Mouse (Mus musculus): ENCODE results near the gene Selenoh.
A peak's percentile ranks its signal among the peaks of the same experiment; 100 is the strongest.

The Selenoh gene

GRCm38 (mm10) chr2:84669828-84670568 lies 572 bp downstream of the Selenoh start:
- DNase-seq = no peak

GRCm38 (mm10) chr2:84666081-84666480 lies 4.5 kb downstream of the Selenoh start:
- peak; percentile 20 to 31 for DNase-seq

GRCm38 (mm10) chr2:84662866-84663265 lies 7.7 kb downstream of the Selenoh start:
- peak in 1 of 2 experiments; percentile 54 for DNase-seq

DNA sequence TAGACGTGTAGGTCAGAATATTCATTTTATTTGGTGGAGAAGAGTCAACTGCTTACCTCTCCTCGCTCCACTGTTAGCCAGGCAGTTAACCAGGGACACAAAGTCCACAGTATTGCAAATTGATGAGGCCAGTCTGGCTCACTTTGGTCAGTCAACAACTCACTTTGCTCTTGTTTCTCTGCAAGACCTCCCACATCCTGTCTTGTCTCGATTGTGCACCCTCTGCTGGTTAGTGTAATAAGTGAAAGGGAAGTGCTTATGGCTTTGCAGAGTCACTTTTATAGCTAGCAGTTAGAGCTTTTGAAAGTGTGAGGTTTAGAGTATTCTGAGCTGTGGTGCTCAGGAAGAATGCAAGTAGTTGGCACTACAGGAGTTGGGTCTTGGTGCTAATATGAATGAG lies 10.3 kb downstream of the Selenoh start:
- DNase-seq = peak; percentile 65 to 78

- no peak for DNase-seq
Measured at GRCm38 (mm10) chr2:84658806-84659205, 11.8 kb downstream of the Selenoh start, which contains the start of gene Btbd18. Btbd18 (plus strand) TSS chr2:84659079.

DNA sequence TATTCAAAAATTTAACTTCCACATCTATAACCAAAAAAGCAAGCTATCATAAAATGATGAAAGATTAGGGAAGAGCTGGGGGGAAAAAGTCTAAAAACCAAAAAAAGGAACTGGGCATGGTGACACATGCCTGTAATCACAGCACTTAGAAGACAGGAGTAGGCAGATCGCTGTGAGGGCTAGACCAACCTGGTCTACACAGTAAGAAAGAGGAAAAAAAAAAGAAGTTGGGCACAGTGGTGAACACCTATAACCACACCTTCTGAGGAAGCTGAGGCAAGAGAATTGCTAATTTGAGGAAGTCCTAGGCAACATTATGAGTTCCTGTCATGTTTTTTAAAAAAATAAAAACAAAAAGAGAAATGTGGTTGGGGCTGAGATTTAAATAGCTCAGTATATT lies 14.7 kb downstream of the Selenoh start:
- no peak for DNase-seq

DNA sequence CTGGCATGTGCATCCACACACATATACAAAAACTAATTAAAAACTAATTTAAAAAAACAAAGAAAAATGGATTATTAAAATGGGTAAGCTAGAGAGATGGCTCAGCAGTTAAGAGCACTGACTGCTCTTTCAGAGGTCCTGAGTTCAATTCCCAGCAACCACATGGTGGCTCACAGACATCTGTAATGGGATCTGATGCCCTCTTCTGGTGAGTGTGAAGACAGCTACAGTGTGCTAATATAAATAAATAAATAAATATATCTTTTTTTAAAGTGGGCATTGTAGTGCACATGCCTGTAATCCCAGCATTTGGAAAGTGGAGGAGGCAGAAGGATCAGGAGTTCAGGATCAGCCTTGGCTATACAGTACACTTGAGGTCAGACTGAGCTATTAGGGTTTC lies 17.2 kb downstream of the Selenoh start:
- no peak for DNase-seq

DNA sequence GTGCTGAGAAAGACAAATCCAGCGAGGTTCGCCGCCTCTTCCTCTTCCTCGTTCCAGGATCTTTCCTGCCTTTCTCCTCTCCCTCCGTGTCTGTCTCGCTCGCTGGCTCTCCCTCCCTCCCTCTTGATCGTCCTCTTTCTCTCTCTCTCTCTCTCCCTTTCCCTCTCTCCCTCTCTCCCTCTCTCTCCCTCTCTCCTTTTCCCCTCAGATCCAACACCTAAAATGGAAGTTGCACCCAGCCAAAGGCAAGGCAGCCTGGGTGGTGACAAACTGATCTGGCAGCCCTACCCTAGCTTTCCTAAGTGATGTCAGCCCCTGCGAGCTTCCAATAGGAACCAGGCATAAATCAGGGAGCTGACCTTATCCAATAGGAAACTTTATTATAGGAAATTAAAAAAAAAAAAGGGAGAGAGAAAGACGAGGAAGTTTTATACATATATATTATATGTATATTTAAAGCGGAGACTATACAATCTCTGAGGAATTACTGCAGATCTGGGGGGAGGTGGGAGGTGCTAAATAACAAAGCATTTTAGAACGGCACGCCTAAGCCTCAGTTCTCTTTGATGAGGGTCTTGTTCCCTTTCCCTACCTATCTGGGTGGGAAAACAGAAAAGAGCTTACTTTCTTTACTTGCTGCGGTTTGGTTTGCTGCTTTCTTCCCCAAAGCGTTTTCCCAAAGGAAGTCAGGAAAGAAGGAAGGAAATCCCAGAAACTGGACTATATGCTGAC lies 19.9 kb downstream of the Selenoh start, which contains the start of gene Ctnnd1:
Gene Ctnnd1 (minus strand): TSS at position 302 of the 732 bp plus-strand sequence.
- peak; percentile 89 to 93 for DNase-seq

DNA sequence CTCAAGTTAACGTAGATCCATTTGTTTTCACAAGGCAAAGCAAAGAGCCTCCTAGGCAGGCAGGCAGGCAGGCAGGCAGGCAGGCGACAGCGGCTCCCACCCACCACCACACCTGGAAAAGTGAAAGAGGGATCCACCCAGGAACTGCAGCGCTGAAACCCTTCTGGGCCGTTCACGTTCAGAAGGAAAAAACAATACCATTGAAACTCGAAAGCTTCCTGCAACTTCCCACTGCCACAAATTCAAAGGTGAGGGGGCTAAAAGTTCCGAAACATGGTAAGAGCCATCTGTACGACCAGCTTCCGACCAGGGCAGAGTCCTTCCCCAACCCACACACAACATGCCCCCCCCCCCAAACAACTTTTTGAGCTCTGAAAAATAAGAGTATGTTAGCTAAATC lies 20.9 kb downstream of the Selenoh start:
- no peak for DNase-seq

DNA sequence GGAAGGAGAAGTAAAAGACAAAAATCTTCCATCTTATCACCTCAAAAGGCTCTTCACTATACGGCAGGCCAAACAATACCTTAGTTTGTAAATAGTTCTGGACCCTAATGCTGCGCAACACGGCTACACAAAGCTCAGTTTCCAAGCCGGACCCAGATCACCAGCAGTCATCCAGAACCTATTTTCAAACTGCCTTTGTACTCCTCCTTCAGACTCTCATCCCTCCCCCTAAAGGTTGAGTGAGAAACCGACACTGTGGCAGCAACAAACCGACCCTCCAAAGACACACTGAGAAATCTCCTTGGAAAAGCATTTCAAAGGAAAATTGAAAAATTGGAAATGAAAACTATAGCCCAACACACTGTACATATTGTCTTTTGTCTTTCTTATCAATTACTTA lies 22.2 kb downstream of the Selenoh start:
- DNase-seq = no peak

- no peak for DNase-seq
Measured at GRCm38 (mm10) chr2:84647051-84647568, 23.5 kb downstream of the Selenoh start.

GRCm38 (mm10) chr2:84646138-84646537 lies 24.4 kb downstream of the Selenoh start:
- no peak for DNase-seq

- DNase-seq = no peak
Measured at GRCm38 (mm10) chr2:84640833-84641232, 29.7 kb downstream of the Selenoh start.

GRCm38 (mm10) chr2:84638428-84639220 lies 31.9 kb downstream of the Selenoh start:
- peak in 1 of 2 experiments; percentile 35 for DNase-seq

GRCm38 (mm10) chr2:84637452-84638165 lies 33.0 kb downstream of the Selenoh start:
- peak in 1 of 2 experiments; percentile 44 for DNase-seq

- peak; percentile 61 to 70 for DNase-seq
Measured at GRCm38 (mm10) chr2:84636231-84636741, 34.3 kb downstream of the Selenoh start.

GRCm38 (mm10) chr2:84635611-84636010 lies 35.0 kb downstream of the Selenoh start:
- DNase-seq = peak; percentile 96 to 97

DNA sequence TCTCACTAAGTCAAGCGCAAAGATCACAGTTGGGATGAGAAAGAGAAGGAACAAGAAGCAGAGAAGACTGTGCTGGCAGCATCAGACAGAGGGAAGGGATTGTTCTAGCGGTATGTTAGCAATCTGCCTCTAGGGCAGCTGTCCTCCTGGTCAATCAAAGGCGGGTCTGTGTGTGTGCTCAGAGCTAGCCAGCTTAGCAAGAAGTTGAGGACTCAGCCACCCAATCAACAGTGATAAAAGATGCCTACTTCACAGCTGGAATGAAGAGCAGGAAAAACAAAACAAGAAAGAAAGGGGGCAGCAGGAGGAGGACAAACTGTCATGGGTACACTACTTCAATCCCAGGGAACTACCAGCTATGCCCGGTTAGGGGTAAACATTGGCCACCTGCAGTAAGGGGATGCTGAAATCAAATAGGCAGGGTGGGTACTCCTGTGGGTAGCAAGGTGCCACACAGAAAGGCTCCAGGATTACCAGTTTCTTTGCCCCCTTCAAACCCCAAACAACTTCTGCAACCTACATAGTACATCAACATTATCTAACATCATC lies 35.6 kb downstream of the Selenoh start:
- no peak for DNase-seq

GRCm38 (mm10) chr2:84634006-84634405 lies 36.6 kb downstream of the Selenoh start:
- DNase-seq = no peak

DNA sequence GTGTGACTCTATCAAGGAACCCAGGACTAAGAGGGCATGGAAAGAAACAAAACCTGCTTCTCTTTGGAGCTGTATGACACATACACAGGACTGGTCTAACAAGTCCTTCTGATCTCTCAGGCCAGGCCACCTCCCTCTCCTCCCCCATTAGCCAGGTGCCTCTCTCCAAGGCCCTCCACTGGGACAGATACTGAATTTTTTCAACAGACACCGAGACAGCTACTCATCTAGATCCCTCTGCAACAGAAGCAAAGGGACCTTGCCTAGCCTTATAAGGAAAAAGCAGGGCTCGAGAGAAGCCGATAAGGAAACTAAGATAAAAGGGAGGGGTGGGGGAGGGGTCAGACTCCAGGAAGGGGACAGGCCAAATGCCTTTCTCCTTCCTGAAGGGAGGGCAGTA lies 37.6 kb downstream of the Selenoh start:
- DNase-seq = peak in 1 of 2 experiments; percentile 47

GRCm38 (mm10) chr2:84632001-84632400 lies 38.6 kb downstream of the Selenoh start:
- no peak for DNase-seq

DNA sequence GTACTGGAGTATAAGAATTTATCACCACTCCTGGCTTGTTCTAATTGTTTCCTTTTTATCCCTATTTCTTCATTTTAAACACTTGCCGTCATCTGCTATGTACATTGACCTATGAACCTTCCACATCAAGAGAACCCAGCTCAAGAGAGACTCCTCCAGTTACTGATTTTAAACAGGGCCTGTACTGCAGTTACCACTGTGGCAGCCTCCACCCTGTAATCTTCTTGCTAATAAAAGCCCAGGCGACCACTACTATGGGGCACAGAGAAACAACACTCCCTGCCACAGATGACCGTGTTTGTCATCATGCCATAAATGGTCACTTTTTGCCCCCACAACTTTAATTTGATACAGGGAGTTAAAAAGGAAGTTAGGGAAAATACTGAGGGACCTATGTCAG lies 43.5 kb downstream of the Selenoh start:
- DNase-seq = no peak
